In genomic region chr12:116581864-116582263, GRCm38 (mm10) we compare ENCODE assay signal across 9 mouse cellular contexts.
DNase-seq lines count a peak whose midpoint lies in the region; ATAC-seq and TF ChIP-seq lines count a peak whose summit lies in the region.
"Had no signal": no experiment of that assay in that cellular context is flagged by ENCODE, and none has a peak within 500 bp of the region (broad histone marks: within the 10 kb centered on the region; RNA-seq: fewer than 3 reads in every experiment).

No protein-coding gene starts in this region.

- no peak overlapping the region for H3K4me2 ChIP-seq in neural tube, embryonic 15.5 days
- H3K4me2 ChIP-seq: limb, embryonic 15.5 days had no signal

- intact Hi-C loops in left cerebral cortex, adult 2 months (cut with DNase I): loop anchor here (5.0 kb wide), 1 partner anchor 95 kb away; the partner anchor contains the start of gene Ptprn2

- H3K27ac ChIP-seq in left cerebral cortex, adult 2 months: peak overlapping the region; percentile 78
- H3K27ac ChIP-seq in neural tube, embryonic 15.5 days (replicated peaks): 0 out of 2 replicates have a peak overlapping the region, but pooled peaks have one; percentile 20
- H3K27ac ChIP-seq: limb, embryonic 15.5 days had no signal

- peaks cover 21% of the 10 kb centered on the region for H3K4me1 ChIP-seq in neural tube, embryonic 15.5 days
- H3K4me1 ChIP-seq: limb, embryonic 15.5 days had no signal

- no peaks in the 10 kb centered on the region for H3K36me3 ChIP-seq in neural tube, embryonic 15.5 days
- H3K36me3 ChIP-seq: limb, embryonic 15.5 days had no signal

- no peaks in the 10 kb centered on the region for H3K9me3 ChIP-seq in neural tube, embryonic 15.5 days (replicated peaks)
- H3K9me3 ChIP-seq: limb, embryonic 15.5 days had no signal

- no peak for TF ChIP-seq CTCF in left cerebral cortex, adult 2 months (IDR thresholded peaks at IDR 0.05)

- no peak overlapping the region for H3K4me3 ChIP-seq in left cerebral cortex, adult 2 months
- no peak overlapping the region for H3K4me3 ChIP-seq in neural tube, embryonic 15.5 days (replicated peaks)
- H3K4me3 ChIP-seq: limb, embryonic 15.5 days had no signal

- no peak overlapping the region for H3K9ac ChIP-seq in neural tube, embryonic 15.5 days (replicated peaks)
- H3K9ac ChIP-seq: limb, embryonic 15.5 days had no signal

- ATAC-seq in neural tube, embryonic 15.5 days (ENCODE audit: low FRiP score): peak; percentile 63; the same call in 1 of the 2 replicates
- no peak for ATAC-seq in erythroblast, adult 5-6 weeks (replicated peaks; ENCODE audit: low FRiP score, poor library complexity, severe bottlenecking)

- DNase-seq in left cerebral cortex, adult 2 months (ENCODE audit: extremely low spot score in 1 of 2, low spot score in 2 of 2): peak; percentile 31 to 36
- no peak for DNase-seq in left cerebral cortex, adult 11 months (ENCODE audit: low spot score)
- peak; percentile 51 to 54 for DNase-seq in cerebellum, postnatal 14 days
- peak; percentile 67 for DNase-seq in kidney, adult 11 months
- no peak for DNase-seq in thymus, adult 18-20 months
- no peak for DNase-seq in spleen, adult 12 weeks (ENCODE audit: low spot score)

- H3K27me3 ChIP-seq in neural tube, embryonic 15.5 days (replicated peaks): no peaks in the 10 kb centered on the region
- H3K27me3 ChIP-seq: limb, embryonic 15.5 days had no signal

Comparison
In these comparisons a context has a peak if more than half of its experiments do, and no peak if none do; other contexts are left out.
1. DNase-seq: peak in left cerebral cortex, adult 2 months (2 of 2), cerebellum, postnatal 14 days (2 of 2) and kidney, adult 11 months (single experiment); none in left cerebral cortex, adult 11 months (single experiment), thymus, adult 18-20 months (0 of 2) and spleen, adult 12 weeks (single experiment).